Mouse (Mus musculus) cerebellum, postnatal 4 days (tissue): Measurements from ENCODE around the gene Fgfr2.

Source experiments
- DNase-seq, 2 experiments: peaks; one replicate each; pipeline ENCODE4 v3.0.0; 2022; ENCODE audit warnings: low spot score in 2 of 2, mixed read lengths in 1 of 2

The Fgfr2 gene

GRCm38 (mm10) chr7:132105326-132105725, 1017.8 kb downstream of the Fgfr2 start:
- DNase-seq = no peak

GRCm38 (mm10) chr7:132098441-132098840, 1024.7 kb downstream of the Fgfr2 start:
- no peak for DNase-seq

GRCm38 (mm10) chr7:132094666-132095065, 1028.5 kb downstream of the Fgfr2 start:
- DNase-seq = no peak

GRCm38 (mm10) chr7:132091551-132091950, 1031.6 kb downstream of the Fgfr2 start:
- no peak for DNase-seq

DNA sequence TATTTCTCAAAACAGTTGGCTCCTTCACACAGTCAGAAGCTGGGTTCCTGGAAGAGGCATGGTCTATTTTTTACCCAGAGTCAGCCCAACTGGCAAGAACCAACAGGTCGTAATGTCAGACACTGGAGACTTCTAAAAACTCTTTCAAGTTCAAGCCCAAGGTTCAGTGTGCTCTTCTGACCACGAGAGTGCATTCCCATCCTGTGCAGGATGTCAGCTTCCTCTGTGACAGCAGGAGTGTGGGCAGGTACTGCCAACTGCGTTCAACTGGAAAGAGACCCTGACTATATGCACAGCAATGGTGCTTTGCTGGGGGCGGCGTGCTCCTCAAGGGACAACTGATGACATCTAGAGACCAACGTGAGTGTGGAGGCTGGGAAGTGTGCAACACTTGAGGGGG, 1034.5 kb downstream of the Fgfr2 start:
- no peak for DNase-seq

DNA sequence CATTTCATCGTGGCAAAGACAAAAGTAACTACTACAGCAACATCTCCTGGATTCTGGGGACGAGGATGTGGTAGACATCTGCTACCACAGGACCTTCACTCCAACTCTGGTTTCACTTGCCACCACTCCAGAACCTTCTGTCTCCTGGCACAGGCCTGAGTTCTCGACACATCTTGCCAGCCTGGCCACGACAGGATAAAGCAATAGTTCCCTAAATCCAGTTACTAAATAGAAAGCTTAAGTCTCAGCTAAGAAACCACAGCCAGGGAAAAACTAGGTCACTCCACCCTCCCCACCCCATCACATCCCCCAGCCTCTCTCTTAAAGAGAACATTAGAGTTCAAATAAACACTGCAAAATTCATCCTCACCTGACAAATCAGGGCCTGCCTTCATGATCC, 1035.0 kb downstream of the Fgfr2 start:
- DNase-seq = no peak

- DNase-seq = no peak
Measured at GRCm38 (mm10) chr7:132075825-132076224, 1047.3 kb downstream of the Fgfr2 start.

- DNase-seq = no peak
Measured at GRCm38 (mm10) chr7:132074503-132074902, 1048.6 kb downstream of the Fgfr2 start.

GRCm38 (mm10) chr7:132070877-132071625, 1052.1 kb downstream of the Fgfr2 start:
- DNase-seq = no peak

GRCm38 (mm10) chr7:132067951-132068350, 1055.2 kb downstream of the Fgfr2 start:
- no peak for DNase-seq

DNA sequence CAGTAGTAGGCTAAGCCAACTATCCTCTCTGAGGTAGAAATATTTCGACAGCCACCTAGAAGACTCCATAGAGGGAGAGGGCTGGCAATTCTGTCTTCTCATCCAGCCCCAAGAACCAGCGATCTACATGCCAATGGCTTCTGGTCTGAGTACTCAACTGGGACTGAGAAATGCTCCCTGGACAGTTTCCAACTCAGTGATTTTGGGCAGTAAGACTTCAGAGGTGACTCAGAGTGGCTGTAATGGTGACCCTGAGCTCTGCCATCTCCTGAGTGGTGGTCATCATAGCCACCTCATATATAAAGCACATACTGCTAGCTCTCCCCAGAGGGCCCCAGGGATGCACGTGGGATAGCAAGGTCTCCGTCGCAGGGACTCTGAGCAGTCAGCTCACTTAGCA, 1055.6 kb downstream of the Fgfr2 start:
- DNase-seq = no peak

- DNase-seq = no peak
Measured at GRCm38 (mm10) chr7:132060116-132060515, 1063.0 kb downstream of the Fgfr2 start.

DNA sequence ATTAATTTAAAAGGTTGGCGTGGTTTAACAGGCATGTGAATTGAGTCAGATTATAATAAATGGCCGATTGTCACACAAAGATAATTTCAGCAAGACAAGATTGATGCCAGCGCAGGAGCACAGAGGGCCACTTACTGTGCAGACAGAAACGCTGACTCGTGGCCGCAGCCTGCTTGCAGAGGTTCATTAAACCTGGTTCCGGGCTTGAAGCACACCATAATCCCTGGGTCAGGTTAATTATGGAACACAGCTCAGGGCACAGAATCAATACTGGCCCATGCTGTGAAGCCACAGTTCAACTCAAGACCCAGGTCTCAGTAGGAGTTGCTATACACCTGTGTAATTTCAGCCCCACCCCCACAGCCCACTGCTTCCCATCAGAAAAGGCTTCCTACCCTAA, 1066.6 kb downstream of the Fgfr2 start:
- DNase-seq = no peak

DNA sequence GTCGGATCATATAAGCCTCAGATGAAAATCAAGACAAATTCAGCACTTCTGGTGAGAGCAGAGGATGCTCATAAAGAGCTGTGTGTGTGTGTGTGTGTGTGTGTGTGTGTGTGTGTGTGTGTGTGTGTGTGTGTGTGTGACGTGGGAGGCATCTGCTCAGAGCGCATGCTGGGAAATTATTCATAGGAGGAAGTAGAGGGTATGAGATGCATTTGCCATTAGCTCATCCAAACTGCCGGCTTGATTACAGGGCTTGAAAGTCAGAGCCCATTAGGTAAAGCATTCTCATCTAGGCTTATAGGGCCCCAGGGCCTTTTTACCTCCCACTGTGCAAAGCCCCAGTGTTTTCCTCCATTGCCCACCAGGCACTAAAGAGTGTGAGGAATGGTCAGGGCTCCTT, 1076.5 kb downstream of the Fgfr2 start:
- DNase-seq = no peak

GRCm38 (mm10) chr7:132031940-132032531, 1091.1 kb downstream of the Fgfr2 start:
- DNase-seq = peak in 1 of 2 experiments; percentile 21

DNA sequence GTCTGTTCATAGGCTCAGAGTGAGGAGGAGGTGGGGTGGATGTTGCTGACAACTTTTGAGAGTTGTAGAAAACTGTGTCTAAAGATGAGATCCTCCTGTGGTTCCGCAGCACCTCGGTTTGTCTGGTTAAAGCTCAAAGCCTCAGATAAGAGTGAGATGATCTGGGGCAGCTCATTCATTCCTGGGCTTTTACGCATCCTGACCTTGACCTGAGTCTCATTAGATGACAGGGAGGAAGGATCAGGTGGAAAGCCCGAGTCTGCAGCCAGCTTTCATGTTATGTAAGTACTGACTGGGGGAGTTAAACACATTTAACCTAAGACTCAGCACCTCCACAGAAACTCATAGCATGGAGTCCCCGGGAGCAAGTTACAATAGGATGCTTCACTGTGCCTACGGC, 1096.5 kb downstream of the Fgfr2 start:
- no peak for DNase-seq

GRCm38 (mm10) chr7:132025591-132025990, 1097.6 kb downstream of the Fgfr2 start:
- no peak for DNase-seq

GRCm38 (mm10) chr7:132015933-132016332, 1107.2 kb downstream of the Fgfr2 start:
- no peak for DNase-seq

- DNase-seq = no peak
Measured at GRCm38 (mm10) chr7:132015193-132015592, 1108.0 kb downstream of the Fgfr2 start.

GRCm38 (mm10) chr7:132013970-132014369, 1109.2 kb downstream of the Fgfr2 start:
- DNase-seq = no peak

GRCm38 (mm10) chr7:132012969-132013679, 1110.0 kb downstream of the Fgfr2 start:
- DNase-seq = peak in 1 of 2 experiments; percentile 10

DNA sequence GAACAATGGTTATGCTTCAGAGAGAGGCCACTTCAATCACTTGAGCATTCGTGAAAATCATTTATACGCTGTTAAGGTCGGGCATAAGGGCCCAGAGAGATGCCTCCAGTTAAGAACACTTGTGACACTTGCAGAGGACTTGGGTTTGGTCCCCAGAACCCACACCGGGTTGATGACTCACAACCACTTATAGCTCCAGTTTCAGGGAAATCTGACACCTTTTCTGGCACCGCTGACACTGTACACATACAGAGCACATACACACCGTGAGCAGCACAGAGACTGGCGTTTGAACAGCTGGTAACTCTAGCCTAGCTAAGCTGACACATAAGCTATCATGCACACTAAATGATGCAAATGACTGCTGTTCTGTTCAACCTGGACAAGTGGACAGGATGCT, 1114.1 kb downstream of the Fgfr2 start:
- DNase-seq = no peak
